Mouse (Mus musculus) urinary bladder, postnatal 25 days (tissue): Measurements from ENCODE around the gene Zscan4e.
"Not testable (repeated sequence)": the region's sequence is repeated elsewhere in the genome, so short reads cannot be mapped to it uniquely, and the experiment has no call there.

ENCODE experiments used
- DNase-seq: peaks from one replicate; pipeline ENCODE4 v3.0.0; 2022; ENCODE audit warnings: low spot score

Gene Zscan4e

DNA sequence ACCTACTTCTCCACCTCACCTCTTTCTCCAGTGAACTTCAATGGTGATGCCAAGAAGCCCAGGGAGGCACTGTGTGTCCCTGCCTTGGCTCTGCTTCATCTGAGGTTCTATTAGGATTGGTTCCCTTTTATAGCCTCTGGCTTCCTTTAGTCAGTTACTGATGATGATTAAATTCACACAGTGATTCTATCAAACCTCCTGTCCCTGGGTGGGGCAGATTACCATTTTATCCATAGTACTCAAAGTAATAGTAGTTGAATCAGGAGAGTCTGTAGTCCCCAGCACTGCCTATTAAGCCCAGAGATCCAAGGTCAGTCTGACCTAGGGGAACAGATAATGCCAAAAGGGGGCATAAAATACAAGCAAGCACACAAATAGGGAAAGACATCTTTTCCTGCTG lies at the start of gene Zscan4e:
TSS of gene Zscan4e (minus strand) at position 101 of the 400 bp plus-strand sequence.
- not testable (repeated sequence) for DNase-seq
